Mouse (Mus musculus) common myeloid progenitor, adult 5-6 weeks (primary cell): ENCODE measurements around the gene Hist1h3h. TPM values are rescaled to one million over a fixed set of nuclear protein-coding genes. Genes with fewer than 3 reads are reported as not detected.
"Not testable (repeated sequence)": the region's sequence is repeated elsewhere in the genome, so short reads cannot be mapped to it uniquely, and the experiment has no call there.

Experiments
- ATAC-seq: replicated peaks from 2 replicates; pipeline ENCODE4 v1.8.0; 2016; ENCODE audit warnings: low read depth, mild to moderate bottlenecking, moderate TSS enrichment, inconsistent platforms; ENCODE audit not compliant: poor library complexity, severe bottlenecking
- total RNA-seq: library from RNA; stranded (forward); fragments of 200-1000, 187-1606 nt; gene quantifications from 2 replicates; pipeline ENCODE4 v1.2.3, GENCODE M21; 2017

Hist1h3h gene
- total RNA-seq = 145 and 293 TPM in 2 replicates

- ATAC-seq = peak; percentile 36
Observed at GRCm38 (mm10) chr13:21717397-21718357, at the start of gene Hist1h3h. Hist1h3h (plus strand) TSS chr13:21717659.

- no peak for ATAC-seq
Observed at GRCm38 (mm10) chr13:21677305-21677704, 40.2 kb upstream of the Hist1h3h start, which contains the start of gene Olfr1360. Olfr1360 (minus strand) TSS chr13:21677405.

- ATAC-seq = no peak
Observed at GRCm38 (mm10) chr13:21697811-21698210, 19.6 kb upstream of the Hist1h3h start, which contains the start of gene Olfr1359. Olfr1359 (plus strand) TSS chr13:21698111.

GRCm38 (mm10) chr13:21706669-21707068 is 10.8 kb upstream of the Hist1h3h start:
- ATAC-seq = no peak

- peak; percentile 85 for ATAC-seq
Observed at GRCm38 (mm10) chr13:21710031-21710711, 7.3 kb upstream of the Hist1h3h start.

- ATAC-seq = peak; percentile 17; the same call in 1 of the 2 replicates
Observed at GRCm38 (mm10) chr13:21710821-21711525, 6.5 kb upstream of the Hist1h3h start.

- no peak for ATAC-seq
Observed at GRCm38 (mm10) chr13:21711698-21712097, 5.8 kb upstream of the Hist1h3h start.

GRCm38 (mm10) chr13:21714725-21715124 is 2.7 kb upstream of the Hist1h3h start:
- peak; percentile 15 for ATAC-seq

- ATAC-seq = peak; percentile 11; the same call in 1 of the 2 replicates
Observed at GRCm38 (mm10) chr13:21715131-21715863, 2.2 kb upstream of the Hist1h3h start.

- ATAC-seq = peak; percentile 86
Observed at GRCm38 (mm10) chr13:21715864-21716539, 1.5 kb upstream of the Hist1h3h start, which contains the start of the genes Hist1h2bl and Hist1h2ai. Hist1h2bl (minus strand) TSS chr13:21716143. Hist1h2ai (plus strand) TSS chr13:21716422.

- ATAC-seq = peak; percentile 28
Observed at GRCm38 (mm10) chr13:21716540-21717391, 693 bp upstream of the Hist1h3h start.

- ATAC-seq = no peak
Observed at GRCm38 (mm10) chr13:21718381-21719080, 1.1 kb downstream of the Hist1h3h start.

GRCm38 (mm10) chr13:21721107-21721756 is 3.8 kb downstream of the Hist1h3h start:
- not testable (repeated sequence) for ATAC-seq

- peak; percentile 92 for ATAC-seq
Observed at GRCm38 (mm10) chr13:21721757-21722372, 4.4 kb downstream of the Hist1h3h start, which contains the start of gene Hist1h2bm. Hist1h2bm (plus strand) TSS chr13:21722044.

- no peak for ATAC-seq
Observed at GRCm38 (mm10) chr13:21722373-21722925, 5.0 kb downstream of the Hist1h3h start.
